Mouse (Mus musculus): ENCODE data around the gene Tiam1.

Gene Tiam1

GRCm38 (mm10) chr16:89801493-89801892, 342.1 kb downstream of the Tiam1 start:
- DNase-seq (ENCODE audit: low spot score in 2 of 2) = no peak

GRCm38 (mm10) chr16:89799772-89800171, 343.8 kb downstream of the Tiam1 start:
- DNase-seq (ENCODE audit: low spot score in 2 of 2) = no peak

GRCm38 (mm10) chr16:89796566-89796965, 347.0 kb downstream of the Tiam1 start:
- DNase-seq (ENCODE audit: low spot score in 2 of 2) = no peak

- no peak for DNase-seq (ENCODE audit: low spot score in 2 of 2)
Observed at GRCm38 (mm10) chr16:89789792-89790434, 353.7 kb downstream of the Tiam1 start.

- DNase-seq (ENCODE audit: low spot score in 2 of 2) = no peak
Observed at GRCm38 (mm10) chr16:89785795-89786194, 357.8 kb downstream of the Tiam1 start.

- DNase-seq (ENCODE audit: low spot score in 2 of 2) = no peak
Observed at GRCm38 (mm10) chr16:89779705-89780104, 363.9 kb downstream of the Tiam1 start.

GRCm38 (mm10) chr16:89777450-89777849, 366.1 kb downstream of the Tiam1 start:
- DNase-seq (ENCODE audit: low spot score in 2 of 2) = peak in 1 of 2 experiments; percentile 75

GRCm38 (mm10) chr16:89774553-89774913, 369.0 kb downstream of the Tiam1 start:
- no peak for DNase-seq (ENCODE audit: low spot score in 2 of 2)

- peak; percentile 92 to 95 for DNase-seq (ENCODE audit: low spot score in 2 of 2)
Observed at GRCm38 (mm10) chr16:89773657-89774552, 369.7 kb downstream of the Tiam1 start.

GRCm38 (mm10) chr16:89765919-89766318, 377.6 kb downstream of the Tiam1 start:
- DNase-seq (ENCODE audit: low spot score in 2 of 2) = no peak

- DNase-seq (ENCODE audit: low spot score in 2 of 2) = peak in 1 of 2 experiments; percentile 45
Observed at GRCm38 (mm10) chr16:89765470-89765869, 378.1 kb downstream of the Tiam1 start.

- DNase-seq (ENCODE audit: low spot score in 2 of 2) = no peak
Observed at GRCm38 (mm10) chr16:89763812-89764211, 379.8 kb downstream of the Tiam1 start.

- no peak for DNase-seq (ENCODE audit: low spot score in 2 of 2)
Observed at GRCm38 (mm10) chr16:89762523-89762922, 381.0 kb downstream of the Tiam1 start.

GRCm38 (mm10) chr16:89762096-89762495, 381.5 kb downstream of the Tiam1 start:
- DNase-seq (ENCODE audit: low spot score in 2 of 2) = no peak

GRCm38 (mm10) chr16:89757384-89757783, 386.2 kb downstream of the Tiam1 start:
- peak in 1 of 2 experiments; percentile 30 for DNase-seq (ENCODE audit: low spot score in 2 of 2)

- DNase-seq (ENCODE audit: low spot score in 2 of 2) = no peak
Observed at GRCm38 (mm10) chr16:89754709-89755108, 388.9 kb downstream of the Tiam1 start.

GRCm38 (mm10) chr16:89747864-89748263, 395.7 kb downstream of the Tiam1 start:
- no peak for DNase-seq (ENCODE audit: low spot score in 2 of 2)

GRCm38 (mm10) chr16:89739559-89739958, 404.0 kb downstream of the Tiam1 start:
- no peak for DNase-seq (ENCODE audit: low spot score in 2 of 2)

- DNase-seq (ENCODE audit: low spot score in 2 of 2) = no peak
Observed at GRCm38 (mm10) chr16:89738963-89739362, 404.6 kb downstream of the Tiam1 start.
